Mouse (Mus musculus) lung, adult 2 months (tissue): ENCODE measurements around the gene Il9r.

Experiments
- CTCF ChIP-seq: fragments of 200-500 bp; IDR thresholded peaks from 2 replicates; pipeline ENCODE4 v1.5.1; 2011; ENCODE audit warnings: mild to moderate bottlenecking, low read length, control low read depth; ENCODE audit not compliant: insufficient read depth
- POLR2A ChIP-seq: fragments of 200-500 bp; IDR thresholded peaks from 2 replicates; pipeline ENCODE4 v1.6.1; 2011; ENCODE audit warnings: low read depth, mild to moderate bottlenecking, control low read depth, low read length, borderline replicate concordance; ENCODE audit errors: extremely low read depth

- TF ChIP-seq CTCF (no peak), POLR2A (no peak)
These were observed 2.0 kb upstream of the Il9r start for GRCm38 (mm10) chr11:32201922-32202685.
